Mouse (Mus musculus) layer of hippocampus, postnatal 25 days (tissue): Measurements from ENCODE around the gene Espnl. TPM values are rescaled to one million over a fixed set of nuclear protein-coding genes. Genes with fewer than 3 reads are reported as not detected.

ENCODE experiments used
- DNase-seq, 2 experiments: peaks; one replicate each; pipeline ENCODE4 v3.0.0; 2022; ENCODE audit warnings: mixed read lengths in 2 of 2, low spot score in 1 of 2; ENCODE audit errors: extremely low spot score in 1 of 2
- total RNA-seq, 2 experiments: library from RNA; stranded (reverse); gene quantifications; 2 replicates each; pipeline ENCODE4 v1.2.3; 2021

Gene Espnl
- total RNA-seq, result not detected

DNA sequence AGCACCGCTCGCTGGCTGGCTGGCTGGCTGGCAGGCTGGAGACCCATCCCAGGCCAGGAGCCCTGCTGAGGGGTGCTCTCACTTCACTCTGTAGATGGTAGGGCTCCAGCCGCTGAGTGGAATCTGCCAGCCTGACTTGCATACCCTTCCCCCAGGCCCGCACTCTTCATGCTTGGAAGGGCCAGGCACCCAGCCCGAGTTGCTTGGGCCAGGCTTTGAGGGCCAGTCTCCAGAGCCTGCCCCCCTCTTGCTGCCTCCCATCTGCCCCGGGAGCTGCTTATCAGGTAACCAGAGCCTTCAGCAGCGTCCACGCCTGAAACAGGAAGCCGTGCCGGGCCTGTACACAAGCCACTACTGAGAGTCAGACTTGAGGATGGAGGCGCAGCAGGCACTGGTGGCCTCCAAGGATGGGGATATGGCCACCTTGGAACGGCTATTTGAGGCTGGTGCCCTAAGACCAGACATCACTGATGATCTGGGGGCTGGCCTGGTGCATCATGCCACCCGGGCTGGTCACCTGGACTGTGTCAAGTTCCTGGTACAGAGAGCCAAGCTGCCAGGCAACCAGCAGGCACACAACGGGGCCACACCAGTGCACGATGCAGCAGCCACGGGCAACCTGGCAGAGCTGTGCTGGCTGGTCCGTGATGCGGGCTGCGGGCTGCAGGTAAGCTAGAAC, at the start of gene Espnl:
Gene Espnl, plus strand, starts transcription at position 316 of the 679 bp plus-strand sequence.
- DNase-seq, result no peak

DNA sequence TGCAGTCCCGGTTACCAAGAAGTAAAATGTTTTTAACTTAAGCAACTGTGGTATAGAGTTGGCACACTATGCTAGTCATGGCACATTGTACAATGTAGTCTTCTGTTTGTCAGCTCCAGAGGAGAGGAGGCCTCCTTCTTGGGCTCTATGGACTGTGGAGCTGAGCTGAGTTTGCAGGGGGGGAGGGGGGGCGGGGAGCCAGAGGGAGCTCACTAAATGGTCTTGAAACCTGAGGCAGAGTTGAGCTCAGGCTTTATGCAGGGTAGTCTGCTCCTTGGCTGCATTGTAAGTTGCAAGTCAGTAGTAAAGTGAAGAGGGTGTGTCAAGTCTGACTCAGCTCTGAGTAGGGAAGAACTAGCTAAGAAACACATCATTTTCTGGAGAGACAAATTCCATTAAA, 49.6 kb upstream of the Espnl start:
- DNase-seq, result no peak

DNA sequence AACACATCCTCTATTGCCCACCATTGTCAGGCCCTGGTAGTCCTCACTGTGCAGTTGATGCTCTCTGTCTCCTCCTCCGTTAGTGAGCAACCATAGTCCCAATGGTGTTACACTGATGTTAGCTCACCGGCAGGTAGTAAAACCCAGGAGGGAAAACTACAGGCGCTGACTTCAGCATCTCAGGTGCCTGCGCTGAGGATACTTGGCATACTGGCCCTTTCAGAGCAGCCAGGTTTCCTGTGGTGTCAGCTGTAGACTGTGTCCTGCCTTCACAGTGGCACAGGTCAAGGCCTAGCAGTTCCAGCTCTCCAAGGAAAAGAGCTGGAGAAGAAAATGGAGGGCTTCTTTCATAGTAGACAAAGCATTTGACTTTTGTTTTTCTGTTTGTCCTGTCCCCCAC, 45.3 kb upstream of the Espnl start:
- DNase-seq, result no peak

DNA sequence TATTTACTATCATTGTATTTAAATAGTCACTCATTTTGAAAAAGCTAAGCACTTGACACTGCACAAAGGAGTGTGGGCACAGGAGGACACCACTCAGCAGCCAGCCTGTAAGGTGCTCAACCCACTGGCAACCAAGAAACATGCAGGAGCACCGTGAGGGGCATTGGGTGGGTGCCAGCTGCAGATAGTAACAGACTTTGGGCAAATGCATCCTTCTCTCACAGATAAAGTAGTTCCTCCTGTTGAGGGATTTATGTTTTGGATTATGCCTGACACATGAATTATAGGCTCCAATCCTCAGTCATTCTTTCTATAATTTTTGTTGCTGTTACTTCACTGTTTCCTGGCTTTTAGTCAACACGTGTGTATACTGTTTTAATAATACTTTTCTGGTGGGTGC, 44.4 kb upstream of the Espnl start:
- no peak for DNase-seq

DNA sequence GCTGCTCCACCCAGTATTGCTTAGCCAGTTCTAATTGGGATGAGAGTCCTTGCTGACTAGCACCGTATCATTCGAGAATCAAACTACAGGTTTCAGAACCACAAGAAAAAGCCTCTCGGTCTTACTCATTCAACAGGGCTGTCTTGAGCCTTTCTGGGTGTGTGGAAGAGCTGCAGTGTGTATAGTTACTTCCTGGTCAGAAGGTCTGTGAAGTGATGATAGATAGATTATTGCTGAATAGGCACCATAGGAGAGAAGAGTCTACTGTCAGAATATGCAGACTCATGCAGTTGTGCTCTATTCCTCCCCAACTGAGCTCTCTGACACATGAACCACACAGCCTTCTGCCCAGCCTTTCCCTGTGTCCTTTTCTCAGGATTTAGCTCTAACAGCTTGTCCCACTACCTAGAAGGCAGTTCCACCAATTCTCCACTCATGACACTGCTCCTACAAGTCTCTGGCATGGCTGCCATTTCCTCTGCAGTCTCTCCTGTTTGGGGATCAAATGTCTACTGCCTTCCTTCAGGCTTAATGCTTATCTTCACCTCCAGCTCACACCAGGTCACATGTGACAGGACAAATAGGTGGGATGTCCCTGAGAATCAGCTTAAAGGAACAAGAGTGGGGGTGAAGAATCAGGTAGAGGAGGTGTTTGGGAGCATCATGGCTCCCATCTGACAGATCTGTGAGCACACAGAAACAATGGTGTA, 43.3 kb upstream of the Espnl start:
- no peak for DNase-seq

DNA sequence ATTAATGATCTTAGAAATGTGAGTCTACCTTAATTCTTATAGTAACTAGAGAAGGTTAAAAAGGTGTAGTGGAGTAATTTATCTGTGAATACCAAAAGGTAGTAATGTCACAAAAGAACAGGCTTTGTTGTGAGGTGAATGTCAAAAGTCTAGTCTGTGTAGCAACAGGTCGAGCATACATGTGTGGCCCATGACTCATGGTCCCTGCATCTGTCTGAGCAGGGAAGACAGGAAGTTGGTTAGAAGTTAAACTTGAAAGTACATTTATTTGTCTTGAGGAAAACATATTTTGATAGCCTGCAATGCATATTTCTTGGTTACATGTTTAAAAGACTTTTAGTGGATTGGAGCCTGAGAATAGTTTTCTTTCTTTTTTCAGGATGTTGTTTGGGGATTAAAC, 42.7 kb upstream of the Espnl start:
- no peak for DNase-seq

DNA sequence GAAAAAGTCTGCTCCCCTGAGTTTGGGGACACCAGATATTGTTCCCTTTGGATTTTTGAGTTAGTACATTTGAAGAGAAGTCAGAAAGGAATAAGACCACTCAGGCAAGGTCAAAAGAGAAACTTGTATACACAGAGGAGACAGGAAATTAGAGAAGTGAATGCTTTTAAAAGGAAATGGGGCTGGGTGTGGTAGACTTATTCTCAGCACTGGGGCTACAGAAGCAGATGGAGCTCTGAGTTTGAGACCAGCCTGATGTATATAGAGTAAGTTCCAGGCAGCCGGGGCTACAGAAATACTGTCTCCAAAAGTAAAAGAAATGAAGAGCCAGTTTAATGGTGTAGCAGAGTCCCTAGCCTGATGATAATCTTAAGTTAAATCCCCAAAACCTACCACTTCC, 39.3 kb upstream of the Espnl start:
- DNase-seq, result no peak

DNA sequence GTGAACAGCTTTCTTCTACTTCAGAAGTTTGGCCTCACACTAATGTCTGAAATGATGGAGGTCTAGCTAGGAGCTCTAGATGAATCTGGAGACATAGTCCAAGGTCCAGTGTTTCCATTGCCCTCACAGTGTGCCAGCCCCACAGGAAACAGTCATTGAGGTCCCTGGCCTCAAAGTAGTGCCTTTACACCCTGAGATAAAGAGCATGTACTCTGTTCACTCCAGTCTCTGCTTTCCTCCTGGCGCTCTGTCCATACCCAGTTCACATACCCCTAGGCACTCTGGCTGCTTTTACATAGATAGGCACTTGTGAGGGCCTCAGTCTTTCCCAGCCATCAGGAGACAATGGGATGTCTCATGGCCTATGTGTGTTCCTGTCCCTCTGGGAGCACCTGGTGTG, 32.5 kb upstream of the Espnl start:
- DNase-seq, result no peak

DNA sequence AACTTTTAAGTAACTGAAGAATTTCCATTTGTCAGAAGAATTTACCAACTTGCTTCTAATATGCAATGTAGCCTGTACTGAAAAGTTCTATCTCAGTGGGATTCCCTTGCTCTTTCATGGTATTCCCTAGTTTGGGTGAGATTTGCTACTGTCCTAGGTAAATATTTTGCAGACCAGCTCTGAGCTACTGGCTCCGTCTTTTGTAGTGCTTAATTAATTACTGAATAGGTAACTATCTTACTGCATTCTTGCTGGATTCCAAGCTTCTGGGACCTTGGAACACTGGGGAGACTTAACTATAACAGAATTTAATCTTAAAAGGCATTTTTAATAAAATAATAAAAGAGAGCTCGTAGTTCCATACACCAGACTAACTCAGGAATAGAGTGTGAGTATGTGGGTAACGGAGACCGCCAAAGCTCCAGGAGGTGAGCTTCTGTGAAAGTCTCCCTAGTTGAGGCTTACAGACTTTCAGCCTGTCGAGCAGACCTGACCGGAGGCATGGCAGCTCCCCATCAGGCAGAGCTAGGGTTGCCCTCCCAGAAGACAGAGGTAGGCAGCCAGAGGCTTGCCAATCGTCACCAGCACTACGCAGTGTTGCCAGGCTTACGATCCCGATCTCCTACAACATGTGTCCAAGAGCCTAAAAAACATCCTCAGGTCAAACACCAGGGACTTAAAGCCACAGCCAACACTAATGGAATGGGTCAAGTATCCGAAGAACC, 29.6 kb upstream of the Espnl start:
- DNase-seq, result no peak

DNA sequence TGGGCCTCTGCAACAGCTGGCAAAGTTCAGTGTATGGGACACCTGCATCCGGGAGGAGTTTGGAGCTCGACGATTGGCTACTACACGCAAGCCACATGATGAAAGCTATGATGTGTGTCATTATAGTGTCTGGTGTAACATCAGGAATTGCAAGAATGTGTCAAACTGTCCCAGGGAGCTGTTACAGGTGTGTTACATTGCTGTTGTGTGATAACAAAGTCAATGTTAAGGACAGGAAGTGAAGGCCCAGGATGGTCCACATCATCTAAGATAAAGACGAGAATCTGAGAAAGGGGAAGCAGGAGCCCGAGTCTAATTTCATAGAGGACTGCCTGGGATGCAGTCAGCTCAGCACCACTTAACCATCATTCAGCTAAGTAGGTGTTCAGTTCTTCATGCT, 26.3 kb upstream of the Espnl start:
- no peak for DNase-seq

DNA sequence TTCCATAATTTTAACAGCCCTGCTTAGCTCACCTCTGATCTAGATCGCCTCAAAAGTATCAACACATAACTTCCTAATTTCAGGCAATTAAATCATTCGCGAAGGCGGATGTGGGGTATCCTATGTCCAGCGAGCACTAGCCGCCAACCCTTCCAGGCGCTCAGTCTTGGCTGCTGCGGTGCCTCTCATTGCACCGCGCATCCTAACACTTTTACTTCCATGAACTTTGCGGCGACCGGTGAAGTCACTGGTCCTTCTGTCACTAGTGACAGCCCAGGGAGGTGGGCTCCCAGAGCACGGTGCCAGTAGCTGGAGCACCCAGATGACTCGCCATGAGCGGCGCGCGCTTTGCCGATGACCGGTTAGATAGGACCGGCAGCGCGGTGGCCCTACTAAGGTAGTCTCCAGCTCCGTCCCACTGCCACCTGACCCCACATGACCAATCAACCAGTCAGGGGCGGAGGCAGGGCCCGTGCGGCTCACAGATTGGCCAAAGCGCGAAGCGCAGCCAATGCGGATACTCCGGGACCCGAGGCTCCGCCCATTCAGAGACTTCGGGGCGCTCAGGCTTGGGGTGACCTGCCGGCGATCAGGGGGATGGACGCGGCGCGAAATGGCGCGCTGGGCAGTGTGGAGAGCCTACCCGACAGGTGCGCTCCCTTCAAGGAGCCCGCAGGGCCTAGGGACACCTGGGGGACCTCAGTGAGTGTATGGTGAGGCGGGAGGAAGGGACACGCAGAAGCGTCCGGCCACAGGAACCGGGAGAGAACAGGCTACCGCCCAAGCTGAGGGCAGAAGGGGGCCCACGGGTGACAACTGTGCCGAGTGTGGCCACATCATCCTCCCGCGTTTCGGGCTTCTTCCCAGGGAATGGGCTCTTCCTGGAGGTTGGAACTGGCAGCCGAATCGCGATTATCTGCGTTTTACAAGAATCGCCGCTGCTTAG, 23.8 kb upstream of the Espnl start, which contains the start of gene Scly:
Gene Scly, plus strand, starts transcription at position 540 of the 946 bp plus-strand sequence.
- DNase-seq, result peak; percentile 84 to 85

DNA sequence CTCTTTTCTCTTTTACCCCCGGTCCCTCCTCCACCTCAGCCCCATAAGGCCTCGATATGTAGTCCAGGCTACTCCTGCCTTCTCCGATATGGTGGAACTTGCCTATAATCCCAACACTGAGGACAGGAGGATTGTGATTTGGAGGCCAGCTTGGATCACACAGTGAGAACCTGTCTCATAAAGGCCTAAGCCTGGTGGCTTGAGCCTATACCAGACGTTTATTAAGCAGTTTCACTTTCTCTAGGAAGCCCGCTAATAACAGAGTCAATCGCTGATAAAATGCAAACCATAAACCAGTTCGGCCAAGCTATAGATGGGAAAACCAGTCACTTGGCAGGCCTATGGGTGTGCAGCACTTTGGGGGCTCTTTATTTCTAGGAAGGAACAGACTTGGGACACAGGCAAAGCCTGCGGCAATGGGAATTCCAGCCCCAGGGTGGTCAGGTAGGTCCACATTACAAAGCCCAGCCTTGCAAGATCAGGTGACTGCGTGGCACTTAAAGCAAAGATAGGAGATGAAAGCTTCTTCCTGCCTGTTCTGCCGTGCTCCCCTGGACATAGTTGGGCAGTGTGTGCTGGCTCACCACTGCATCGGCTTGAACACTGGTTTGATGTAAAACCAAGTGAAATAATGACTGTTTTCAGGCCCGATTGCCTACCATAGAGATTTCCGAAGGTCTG, 22.7 kb upstream of the Espnl start:
- no peak for DNase-seq

DNA sequence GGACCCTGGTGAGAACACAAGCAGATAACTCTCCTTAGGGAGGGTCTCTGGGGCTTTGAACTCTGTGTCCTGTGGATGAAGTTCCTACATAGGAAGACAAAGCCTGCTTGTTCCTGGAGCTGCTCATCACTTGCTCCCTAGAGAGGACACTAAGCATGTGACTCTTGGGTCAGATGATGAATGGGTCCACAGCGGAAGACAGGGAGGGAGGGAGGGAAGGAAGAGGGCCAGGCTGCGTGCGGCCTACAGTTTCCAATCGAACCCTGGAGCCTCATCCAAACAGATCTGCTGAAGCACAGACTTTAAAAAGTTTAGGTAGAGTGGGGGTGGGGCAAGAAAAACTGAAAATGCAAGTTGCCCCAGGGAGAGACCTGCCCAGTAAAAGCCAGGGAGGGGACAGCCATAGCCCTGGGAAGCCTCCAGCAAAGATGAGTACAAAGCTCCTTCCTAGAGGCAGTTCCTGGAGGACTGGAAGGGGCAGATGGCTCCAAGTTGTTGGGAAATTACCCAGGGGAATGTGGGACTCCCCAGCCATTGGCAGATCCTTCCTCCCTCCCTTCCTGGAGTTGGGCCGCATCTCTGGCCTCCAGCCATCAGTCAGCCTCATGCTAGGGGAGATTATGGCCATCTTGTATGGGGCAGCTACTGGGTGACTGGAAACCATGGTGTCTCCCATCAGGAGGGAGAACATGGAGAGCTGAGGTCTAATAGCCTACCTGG, 22.0 kb upstream of the Espnl start:
- DNase-seq, result no peak

DNA sequence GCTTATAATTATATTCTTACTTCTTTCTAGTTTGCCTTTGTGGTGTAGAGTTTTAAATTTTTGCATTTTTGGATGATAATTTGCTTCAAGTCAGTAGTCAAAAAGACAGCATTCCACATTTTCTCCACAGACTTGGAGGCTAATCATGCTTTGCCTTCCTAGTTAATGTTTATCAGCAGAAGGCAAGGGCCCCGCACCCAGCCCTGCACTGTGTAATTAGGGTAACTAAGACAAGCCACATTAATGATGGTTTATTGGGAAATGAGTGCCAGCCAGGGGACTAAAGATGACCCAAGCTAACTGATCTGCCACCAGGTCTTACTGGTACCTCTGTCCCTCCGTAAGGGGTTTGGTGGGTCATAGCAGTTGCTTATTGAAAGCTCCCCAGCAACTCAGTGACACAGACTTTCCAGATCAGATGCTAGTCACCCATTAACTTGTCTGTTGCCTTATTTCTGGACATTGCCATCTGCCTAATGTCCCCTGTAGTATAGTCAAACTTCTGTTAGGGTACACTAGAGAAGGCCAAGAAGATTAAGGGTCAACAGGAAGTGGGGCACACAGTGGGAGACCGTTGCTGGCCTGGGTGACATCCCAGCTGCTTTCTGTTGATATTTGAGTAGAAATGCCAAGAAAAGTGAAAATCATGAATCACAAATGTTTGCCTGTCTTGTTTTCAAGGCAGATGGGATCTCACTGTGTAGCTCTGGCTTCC, 20.5 kb upstream of the Espnl start:
- no peak for DNase-seq

DNA sequence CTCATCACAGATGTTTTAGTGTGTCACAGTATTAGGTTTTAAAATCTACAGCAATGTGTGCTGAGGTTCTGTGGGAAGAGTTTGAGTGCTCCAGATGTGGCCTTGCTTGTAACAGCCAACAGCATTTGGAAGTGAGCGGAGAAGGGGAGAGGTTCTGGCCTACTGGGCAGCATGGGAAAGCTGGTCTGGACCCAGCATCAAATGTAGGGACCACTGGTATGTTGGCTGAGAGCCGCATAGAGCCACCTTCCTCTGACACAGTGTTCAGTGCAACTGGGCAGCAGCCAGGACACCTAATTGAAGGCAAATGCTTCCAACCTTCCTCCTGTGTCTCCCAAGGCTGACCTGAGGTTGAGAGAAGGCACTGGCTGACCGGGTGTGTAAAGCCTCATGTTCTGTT, 19.9 kb upstream of the Espnl start:
- DNase-seq, result no peak

DNA sequence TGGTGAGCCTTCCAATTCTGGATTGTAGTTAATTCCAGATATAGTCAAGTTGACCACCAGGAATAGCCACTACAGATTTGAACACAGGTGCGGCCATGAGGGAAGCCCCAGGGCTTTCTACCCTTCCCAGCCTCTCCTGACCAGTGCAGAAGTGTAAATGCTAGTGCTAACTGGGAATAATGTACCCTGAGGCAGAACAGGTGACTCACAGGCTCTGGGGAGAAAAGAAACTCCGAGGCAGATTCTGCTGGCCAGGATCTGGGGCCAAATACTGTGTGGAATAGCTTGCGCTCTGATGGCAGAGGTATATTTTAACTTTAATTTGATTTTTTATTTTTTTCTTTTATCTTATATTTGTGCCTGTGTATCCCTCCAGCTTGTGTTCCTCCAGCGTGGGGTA, 17.3 kb upstream of the Espnl start:
- no peak for DNase-seq

DNA sequence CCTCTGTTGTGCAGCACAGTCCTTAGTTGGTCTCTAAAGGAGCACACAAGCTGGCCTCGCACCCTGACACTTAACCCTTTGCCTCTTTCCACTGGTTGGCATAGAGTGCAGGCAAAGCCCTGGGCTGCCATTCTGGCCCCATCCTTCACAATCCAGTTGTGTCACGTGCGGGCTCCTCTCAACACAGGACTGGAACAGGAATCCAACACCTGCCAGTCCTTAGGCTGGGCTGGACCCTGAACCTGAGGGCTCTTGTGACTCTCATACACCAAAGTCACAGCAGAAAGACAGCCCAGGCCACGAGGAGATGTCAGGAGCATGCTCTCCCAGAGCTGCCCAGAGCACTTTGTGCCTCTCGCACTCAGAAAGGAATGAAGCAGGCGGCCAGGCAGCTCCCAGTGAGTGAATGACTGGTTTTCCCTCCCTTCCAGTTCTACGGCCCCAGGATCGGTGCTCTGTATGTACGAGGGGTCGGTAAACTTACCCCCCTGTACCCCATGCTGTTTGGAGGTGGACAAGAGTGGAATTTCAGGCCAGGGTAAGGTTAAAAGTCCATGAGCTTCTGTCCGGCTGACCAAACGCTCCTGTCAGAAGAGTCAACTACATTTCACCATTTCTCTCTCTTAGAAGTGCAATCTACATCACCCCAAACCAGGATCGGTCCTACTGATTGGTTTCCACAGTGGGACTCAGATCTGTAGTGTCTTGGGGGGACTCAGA, 12.3 kb upstream of the Espnl start:
- no peak for DNase-seq

DNA sequence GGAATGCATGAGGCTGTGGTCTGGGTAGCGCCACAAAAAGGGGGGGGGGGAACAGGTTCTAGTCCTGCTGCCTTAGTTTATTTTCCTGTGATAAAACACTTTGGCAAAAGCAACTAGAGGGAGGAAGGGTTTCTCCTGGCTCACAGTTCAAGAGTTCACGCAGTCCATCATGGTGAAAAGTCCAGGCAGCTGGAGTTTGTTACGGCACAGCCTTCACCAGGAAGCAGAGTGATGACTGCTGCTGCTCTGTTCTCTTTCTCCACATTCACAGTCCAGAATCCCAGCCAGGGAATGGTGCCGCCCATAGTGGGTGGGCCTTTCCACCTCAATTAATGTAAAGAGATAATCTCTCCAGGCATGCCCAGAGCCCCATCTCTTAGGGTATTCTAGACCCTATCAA, 9.6 kb upstream of the Espnl start:
- no peak for DNase-seq
